Mouse (Mus musculus) kidney, postnatal 36 days (tissue): ENCODE results near the gene Wiz.

Experiments
- DNase-seq, 2 experiments: peaks; one replicate each; pipeline ENCODE4 v3.0.0; 2021 to 2022; ENCODE audit warnings: mixed read lengths in 2 of 2

Wiz gene

DNA sequence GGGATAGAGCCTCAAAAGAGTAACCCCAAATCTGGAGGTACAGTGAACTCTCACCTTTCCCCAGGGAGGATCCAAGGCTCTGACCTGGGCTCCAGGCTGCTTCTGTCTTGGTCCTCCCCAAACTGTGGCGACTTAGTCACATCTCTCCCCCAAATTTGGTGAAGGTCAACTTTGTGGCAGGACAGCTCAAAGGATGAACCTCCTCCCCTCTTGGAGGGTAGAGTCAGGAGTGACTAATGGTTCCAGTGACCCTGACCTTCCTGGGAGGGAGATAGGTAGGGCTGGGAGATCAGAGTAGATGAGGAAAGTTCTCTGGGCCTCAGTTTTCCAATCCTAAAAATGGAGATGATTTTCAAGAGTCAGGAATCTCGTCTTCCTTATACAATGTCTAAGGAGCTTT lies 10.5 kb downstream of the Wiz start:
- no peak for DNase-seq

DNA sequence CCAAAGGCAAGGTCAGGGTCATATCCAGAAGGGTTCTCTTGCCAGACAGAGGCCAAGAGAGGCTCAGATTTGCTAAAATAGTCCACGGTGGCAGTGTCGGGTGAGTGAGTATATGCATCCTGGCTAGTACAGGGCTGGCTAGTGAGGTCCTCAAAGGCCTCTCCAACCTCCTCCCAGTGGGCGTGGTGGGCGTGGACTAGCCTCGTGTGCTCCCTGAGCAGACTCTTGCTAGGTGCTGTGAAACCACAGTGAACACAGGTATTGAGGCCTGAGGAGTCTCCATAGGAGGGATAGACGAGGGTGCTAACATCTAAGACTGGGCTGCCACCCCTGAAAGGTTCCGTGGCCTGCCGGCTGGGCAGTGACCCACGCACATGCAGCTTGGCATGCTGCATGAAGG lies 12.1 kb downstream of the Wiz start:
- DNase-seq, result no peak

DNA sequence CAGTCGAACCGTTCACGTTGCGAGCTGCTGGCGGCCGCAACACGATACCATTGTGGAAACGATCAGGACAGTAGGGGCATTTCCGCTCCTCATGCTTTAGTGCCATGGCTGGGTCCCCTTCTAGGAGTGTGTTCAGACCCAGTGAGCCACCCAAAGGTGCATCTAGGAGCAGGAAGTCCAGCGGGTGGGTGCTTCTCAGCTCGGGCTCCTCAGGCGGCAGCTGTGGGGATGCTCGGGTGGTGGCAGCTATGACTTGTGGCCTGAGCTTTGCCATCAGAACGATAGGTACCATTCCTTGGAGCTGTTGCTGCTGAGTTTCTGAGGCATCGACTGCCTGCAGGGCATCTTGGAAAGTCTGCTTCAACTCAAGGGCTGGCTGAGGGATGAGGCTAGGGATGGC lies 12.8 kb downstream of the Wiz start:
- no peak for DNase-seq

DNA sequence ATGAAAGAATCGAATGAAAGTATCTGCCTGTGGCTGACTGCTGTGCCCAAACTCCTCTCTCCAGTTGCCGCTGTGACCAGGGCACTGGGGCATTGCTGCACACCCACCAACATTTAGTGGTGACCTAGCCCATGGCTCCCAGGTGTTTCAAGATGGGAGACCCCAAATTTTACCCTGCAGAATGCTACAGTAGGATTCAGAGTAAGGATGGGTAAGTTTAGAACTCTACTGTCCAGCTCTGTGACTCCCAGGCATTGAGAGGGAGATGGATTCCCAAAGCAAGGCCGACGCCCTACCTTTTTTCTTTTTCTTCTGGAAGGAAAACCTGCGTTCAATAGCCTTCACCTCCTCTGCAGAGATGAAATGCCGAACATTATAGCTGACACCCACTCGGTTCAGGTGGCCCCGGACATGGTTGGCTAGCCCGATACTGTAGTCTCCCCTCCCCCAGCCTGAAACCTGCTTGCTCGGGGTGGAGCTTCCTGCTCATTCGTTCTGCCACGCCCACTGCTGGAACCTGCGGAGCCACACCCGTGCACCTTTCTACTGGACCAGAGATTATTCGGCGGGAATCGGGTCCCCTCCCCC lies 20.2 kb downstream of the Wiz start:
- DNase-seq, result no peak

DNA sequence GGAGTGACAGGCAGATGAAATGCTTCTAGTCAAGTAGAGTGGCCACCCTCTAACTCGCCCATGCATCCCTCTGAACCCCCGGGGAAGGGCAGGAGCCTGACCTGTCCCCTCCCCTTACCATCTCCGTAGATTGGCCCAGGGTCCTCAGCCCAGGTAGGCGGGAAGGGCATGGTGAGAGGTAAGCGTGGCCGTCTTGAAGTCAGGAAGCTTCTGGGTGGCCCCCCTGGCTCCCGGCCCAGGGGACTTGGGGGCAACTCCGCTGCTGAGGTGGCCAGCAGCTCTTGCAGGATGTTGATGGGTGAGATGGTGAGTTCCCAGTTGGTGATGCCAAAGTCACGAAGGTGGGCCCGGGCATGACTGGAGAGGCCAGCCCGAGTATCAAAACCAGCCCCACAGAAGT lies 21.5 kb downstream of the Wiz start:
- DNase-seq, result no peak

DNA sequence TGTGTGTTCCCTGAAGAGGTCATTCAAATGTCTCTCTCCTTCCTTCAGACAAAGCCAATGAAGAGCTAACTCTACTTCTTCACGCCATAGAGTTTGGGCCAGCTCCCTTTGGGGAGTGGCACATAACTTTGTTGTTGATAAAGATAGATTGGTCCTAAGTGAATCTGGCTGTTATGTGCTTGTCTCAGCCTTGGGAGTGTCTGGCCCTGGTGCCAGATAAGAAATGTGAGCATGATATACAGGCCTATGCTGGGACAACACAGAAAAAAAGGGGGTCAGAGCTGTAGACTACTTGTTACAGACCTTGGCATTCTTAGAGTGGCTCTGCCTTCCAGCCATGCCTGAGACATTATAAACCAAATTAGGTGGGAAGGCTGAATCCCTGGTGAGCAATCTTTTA lies 23.9 kb downstream of the Wiz start:
- DNase-seq, result no peak

DNA sequence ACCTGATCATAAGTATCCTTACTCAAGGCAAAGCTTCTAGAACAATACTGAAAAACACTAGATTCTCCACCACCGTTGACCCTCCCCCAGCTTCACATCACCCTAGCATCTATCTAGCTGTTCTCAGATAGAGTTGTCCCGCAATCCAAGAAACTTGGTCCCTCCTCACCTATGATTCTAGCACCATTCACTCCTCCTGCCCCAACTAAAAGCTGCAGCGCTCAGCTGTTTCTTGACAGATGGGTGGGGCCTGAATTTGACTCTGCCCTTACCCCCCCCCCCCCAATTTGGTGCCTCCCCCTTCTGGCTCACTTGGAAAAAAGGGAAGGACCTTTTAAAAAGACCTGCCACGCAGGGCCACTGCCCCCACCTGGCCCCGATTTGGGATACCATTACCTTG lies 24.4 kb downstream of the Wiz start:
- peak in 1 of 2 experiments; percentile 15 for DNase-seq

DNA sequence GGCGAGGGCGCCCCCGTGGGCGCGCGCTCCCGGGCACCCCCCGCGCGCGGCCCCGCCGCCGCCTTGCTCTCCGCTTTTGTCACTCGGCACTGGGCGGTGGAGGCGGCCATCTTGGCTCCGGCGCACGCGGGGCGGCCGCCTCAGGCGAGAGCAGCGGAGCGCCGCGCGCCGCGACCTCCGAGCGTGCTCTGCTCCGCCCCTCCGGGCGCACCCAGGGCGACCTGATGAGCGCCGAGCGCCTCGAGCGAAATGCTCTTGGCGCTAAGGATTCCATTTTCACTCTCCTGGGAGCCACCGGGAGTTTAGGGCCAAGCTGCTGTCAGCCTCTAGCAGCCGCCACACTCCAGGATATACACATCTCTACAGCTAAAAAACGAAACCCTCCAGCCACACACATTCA lies 24.9 kb downstream of the Wiz start:
- peak; percentile 91 to 95 for DNase-seq

DNA sequence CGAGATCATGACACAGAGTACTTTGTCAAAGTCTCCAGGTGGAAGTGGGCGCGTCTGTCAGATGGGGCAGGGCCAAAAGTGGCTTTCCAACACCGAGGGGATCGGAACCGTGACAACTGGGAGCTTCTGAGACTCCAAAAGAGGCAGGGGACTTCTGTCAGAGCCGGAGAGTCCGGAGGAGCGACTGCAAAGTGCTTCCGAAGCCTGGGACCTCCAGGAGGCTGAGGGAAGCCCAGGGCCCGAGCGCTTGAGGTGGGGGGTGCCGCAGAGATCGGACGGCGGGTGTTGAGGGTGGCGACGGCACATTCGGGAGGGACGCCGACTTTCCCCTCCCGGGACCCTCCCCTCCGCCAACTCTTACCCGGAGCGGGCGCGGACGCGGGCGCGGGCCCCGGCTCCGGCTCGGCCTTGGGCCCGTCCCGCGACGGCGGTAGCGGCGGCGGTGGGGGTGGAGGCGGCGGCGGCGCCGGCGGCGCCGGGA lies 25.4 kb downstream of the Wiz start:
- DNase-seq, result peak in 1 of 2 experiments; percentile 34

DNA sequence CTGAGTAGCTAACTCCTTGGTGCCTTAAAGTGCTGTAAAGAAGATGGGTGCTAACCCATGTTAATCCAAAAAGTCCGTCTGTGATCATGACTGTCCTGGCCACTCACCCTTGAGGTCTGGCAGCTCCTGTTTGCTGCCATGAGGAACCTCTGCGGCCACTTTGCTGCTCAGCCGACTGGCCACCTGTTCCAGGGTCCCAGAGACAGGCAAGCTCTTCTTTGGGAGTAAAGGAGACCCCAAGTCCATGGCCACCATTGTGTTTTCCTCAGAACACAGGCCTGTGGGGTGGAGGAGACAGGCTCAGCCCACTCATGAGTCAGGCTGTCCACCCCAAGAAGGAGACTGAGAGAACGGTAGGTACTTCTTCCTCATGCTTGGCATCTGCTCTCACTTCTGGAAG lies 26.6 kb downstream of the Wiz start:
- DNase-seq, result no peak

DNA sequence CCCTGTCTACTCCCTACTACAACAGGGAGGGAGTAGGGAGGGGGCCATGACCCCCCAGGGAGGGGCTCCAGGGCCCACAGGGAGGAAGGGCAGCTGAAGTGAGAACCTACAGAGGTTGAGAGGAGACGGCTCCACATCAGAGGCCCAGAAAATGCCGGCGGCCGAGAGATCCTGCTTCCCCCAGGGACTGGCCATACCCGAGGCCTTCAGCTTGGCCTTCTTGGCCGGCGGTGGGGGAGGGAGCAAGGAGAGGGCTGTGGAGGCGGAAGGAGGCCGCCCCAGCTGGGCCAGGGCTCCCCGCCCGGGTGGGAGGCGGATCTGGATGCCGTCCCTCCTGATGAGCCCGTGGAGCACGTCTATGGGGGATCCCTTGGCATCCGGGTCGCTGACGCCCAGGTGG lies 29.3 kb downstream of the Wiz start:
- DNase-seq, result no peak

DNA sequence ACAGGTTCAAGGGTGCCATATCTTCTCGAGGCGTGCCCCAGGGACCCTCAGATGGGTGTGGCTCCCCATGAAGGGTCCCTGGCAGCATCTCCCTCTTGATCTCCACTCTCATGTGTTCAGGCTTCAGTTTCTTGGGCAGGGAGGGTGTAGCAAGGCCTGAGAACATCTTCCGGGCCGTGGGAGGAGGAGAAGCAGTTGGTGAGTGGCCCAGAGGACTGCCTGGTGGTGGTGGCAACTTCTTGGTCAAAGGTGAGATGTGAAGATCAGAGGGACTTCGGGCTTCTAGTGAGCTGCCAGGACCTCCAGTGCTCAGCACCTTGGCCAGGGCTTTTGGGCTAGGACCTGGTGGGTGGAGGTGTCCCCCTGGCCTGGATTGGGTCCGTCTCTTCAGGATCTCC lies 30.3 kb downstream of the Wiz start:
- no peak for DNase-seq

DNA sequence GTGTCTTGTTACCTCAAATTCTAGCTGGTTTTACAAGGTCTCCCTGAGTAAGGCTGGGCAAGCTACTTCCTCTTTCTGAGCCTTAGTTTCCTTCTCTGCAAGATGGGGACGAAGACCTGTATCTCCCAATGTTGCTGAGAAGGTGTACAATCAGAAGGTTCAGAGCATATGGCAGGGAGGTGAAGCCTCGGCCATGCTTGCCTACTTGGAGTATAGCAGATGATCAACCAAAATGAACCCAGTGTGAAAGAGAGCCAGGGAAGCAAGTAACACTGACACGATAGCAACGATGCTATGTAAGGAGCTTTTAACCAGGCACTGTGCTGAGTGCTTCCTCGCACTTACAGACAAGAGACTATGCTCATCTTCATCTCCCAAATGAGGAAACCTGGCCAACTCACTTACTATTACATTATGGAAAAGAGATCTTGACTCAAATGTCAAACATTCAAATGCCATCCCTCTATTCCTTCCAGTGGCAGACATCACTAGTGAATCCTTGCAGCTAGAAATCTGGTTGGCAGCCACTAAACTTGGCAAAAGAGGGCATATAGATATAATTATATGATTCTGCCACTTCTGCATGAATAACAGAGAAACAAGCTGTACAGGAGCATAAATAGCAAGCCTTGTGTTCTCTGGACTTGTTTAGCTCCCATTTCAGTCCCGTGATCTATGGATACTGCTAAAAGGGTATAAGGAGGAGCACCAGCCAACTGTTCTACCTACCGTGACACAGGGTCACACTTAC lies 30.9 kb downstream of the Wiz start:
- DNase-seq, result no peak

DNA sequence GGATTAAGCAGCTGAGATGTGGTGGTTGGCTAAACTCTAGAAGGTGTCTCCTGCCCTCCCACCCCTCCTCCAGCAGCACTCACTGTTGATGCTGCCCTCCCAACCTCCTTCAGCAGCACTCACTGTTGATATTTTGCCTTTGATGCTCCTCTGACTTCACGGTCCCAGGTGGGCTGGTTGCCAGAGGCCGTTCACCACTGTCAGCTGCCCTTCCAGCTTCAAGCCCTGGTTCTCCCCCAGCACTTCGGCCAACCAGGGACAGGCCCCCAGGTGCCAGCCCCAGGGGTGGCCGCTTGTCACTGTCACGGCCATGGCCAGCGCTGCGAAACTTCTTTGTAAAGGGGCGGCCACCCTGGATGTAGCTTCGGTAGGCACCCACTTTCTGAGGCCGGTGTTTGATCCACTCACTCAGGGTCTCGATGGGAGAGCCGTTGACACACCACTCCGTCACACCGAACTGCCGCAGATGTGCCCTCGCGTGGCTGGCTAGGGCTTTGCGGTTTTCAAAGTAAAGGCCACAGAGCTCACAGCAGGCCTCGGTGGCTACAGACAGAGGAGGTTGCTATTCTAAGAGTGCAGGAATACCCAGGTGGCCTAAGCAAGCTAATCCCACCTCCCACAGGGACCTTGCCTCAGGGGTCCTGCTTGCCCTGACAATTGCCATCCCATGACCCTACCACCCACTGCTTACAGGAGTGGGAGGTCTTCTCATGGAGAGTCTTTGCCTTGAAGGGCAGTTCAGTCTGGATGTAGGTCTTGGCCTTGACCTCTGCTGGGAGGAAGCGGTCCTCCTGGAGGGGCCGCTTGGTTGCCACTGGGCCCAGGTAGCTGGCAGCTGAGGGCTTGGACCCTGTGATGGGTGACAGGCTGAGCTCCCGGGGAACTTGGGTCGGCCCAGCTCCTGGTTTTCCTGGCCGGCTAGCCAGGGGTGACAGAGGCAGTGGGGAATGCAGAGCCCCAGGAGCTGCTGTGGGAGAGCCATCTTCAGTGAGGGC lies 32.2 kb downstream of the Wiz start:
- no peak for DNase-seq

DNA sequence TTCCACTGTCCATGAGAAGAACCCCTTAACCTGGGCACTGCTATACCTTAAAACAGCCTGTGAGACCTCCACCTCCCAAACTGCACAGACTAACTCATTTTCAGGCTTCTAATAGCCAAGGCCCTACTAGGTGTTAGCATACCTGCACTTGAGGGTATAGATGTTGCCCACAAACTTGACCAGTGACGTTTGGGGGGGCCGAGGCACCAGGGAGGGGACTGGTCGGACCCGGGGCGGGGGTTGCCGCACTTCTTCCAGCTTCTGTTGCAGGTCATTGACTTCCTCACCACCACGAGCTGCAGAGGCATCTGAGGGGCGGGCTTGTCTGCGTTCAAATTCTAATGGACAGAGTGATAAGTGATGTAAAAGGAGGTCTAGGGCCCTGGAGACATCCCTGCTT lies 33.0 kb downstream of the Wiz start:
- DNase-seq, result no peak

DNA sequence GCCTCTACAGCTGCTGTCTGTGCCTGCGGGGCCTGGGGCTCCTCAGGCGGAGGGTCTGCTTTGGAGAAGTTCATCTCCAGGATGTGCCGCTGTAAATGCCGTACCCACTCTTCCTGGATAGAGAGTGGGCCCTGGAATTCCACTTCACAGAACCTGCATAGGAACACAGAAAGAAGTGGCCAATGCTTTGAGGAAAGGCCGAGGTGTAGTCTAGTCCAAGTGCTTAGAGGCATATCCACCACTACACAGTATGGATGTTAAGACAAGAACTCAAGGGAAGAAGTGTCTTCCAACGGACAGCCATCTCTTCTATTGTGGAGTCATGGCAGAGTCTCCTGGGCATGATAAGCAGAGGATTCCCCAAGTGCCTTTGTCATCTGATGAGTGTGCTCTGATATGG lies 34.2 kb downstream of the Wiz start:
- no peak for DNase-seq

DNA sequence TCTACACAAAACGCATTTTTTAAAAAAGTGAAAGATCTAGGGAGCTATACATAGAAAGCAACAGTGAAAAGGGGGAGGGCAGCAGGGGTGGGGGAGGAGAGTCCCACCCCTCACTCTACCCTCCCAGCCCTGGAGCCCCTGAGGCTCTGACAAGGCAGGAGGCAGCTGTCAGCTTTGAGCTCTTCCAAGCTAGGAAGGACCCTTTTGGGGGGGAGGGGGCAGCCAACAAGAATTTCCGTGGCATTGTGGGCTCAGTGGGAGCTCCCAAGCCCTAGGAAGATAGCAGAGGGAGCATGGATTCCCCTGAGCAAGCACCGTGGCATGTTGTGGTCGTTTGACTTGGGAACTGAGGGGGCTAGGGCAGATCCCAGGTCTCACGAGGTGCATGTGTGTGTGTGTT lies 35.0 kb downstream of the Wiz start:
- no peak for DNase-seq

DNA sequence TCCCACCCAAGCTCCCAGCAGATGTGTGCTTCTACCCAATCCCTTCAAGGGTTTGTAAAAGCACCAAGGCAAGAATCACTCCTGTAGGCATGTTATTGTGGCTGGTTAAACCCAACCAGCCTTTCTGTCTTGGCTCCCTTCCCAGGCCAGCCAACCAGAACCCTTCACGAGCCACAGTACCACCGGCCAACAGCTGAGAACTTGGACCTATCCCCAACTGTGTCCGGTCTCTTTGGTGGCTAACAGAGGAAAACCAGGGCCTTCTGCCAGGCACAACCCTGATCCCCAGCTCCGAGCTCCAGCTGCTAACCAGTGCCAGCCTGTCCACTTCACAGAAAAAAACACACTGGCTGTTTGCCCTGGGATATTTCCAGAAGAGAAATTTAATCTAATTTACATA lies 35.5 kb downstream of the Wiz start:
- DNase-seq, result peak; percentile 94 to 96

DNA sequence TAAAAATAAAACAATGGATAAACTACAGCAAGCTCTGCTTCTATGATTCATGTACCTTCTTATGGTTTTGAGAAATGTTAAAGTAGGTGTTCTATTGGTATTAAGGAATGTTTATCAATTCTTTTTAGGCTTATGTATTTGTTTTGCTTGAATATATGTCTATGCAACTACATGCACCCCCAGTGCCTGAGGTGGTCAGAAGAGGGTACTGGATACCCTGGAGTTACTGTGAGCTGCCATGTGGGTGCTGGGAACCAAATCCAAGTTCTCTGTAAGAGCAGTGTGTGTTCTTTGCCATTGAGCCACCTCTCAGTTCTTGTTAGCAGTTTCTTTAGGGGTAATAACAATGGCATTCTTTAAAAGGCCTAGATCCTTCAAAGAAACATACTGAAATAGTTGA lies 37.5 kb downstream of the Wiz start:
- DNase-seq, result no peak

DNA sequence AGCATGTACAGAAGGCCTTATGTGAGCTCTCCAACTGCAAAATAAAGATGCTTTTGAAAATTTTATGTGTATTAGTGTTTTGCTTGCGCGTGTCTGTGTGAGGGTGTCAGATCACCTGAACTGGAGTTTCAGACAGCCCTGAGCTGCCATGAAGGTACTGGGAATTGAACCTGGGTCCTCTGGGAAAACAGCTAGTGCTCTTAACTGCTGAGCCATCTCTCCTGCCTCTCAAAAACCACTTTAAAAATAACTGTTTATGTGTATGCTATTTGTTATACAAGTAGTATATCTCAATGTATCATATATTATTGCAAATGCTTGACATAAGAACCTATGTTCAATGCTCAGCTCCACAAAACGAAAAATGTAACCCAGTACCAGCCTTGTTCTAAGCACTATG lies 38.0 kb downstream of the Wiz start:
- DNase-seq, result no peak

DNA sequence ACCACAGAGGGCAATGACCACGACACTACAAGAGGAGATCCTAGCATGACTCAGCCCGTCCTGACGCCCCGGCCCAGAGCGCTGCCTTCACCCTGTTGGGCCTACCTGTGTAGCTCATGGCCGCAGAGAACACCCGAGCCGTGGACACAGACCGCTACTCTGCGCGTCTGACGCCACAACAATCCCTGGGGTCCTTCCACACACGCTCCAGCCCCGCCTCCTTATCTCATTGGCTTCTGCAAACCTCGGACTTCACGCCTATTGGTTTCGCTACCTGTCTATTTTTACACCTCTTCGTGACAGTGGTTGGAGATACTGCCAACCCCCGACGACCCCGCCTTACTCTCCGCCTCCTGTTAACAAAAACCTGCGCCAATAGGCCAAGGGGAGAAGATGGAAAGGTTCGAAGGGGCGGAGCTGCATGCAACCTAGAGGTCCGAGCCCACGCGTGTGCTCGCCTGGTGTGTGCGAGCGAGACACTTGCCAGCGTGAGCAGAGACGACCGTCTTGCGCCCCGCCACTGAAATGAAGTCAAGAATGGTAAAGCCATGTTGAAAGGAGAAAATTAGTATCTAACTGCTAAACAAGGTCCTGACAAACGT lies 38.8 kb downstream of the Wiz start, which contains the start of gene Akap8l:
TSS of gene Akap8l (minus strand) at position 226 of the 602 bp plus-strand sequence.
- peak; percentile 96 to 99 for DNase-seq

DNA sequence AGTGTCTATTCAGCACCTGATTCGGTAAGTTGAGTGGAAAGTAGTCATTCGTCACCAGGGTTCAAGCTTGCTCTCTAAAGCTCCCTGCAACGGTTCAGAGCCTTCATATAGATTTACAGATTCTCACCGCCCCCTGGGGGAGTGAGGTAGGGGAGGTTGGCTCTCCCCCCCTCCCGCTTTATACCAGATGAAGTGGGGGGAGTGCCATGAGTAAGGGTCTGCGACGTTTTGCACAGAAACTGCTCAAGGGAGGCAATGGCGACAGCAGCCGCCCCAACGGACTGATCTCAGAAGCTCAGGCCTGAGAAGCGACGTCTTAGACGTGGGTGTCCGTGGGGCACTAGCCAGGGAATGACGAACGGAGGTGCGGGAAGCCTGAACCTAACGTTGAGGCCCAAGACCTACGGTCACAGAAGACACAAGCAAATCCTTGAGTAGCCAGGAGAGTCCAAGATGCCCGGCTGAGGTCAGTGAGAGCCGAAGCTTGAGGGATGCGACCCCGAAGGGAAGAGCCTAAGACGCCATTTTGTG lies 39.3 kb downstream of the Wiz start:
- no peak for DNase-seq
